Comparison of ENCODE assay signal across 7 mouse cellular contexts in the genomic region with DNA sequence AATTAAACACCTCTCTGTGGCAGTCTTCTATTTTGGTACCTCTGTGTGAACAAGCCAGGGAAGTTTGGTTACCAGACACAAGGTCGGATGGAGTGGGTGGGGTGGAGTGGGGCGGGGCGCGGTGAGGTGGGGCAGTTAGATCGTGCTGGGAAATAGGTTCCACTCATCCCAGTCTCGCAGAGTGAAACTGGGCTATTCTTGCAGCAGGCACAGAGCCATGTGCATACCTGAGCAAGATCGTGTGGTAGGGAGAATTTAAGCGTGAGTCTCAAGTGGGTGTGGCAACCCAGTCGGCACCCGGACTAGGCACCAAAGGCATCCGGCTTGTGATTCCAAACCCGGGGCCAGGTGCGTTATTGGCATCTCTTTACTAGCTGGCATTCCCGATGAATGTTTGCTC. TPM values are rescaled to one million over a fixed set of nuclear protein-coding genes. Genes with fewer than 3 reads are reported as not detected.
DNase-seq lines count a peak whose midpoint lies in the region; ATAC-seq lines count a peak whose summit lies in the region.

No protein-coding gene starts in this region.

- no peaks in the 10 kb centered on the region for H3K36me3 ChIP-seq in neural tube, embryonic 11.5 days (ENCODE audit: control insufficient read depth, insufficient read depth, low read length)
- no peaks in the 10 kb centered on the region for H3K36me3 ChIP-seq in heart, embryonic 16.5 days (ENCODE audit: control insufficient read depth, insufficient read depth)
- H3K36me3 ChIP-seq in liver, embryonic 16.5 days (ENCODE audit: control insufficient read depth, insufficient read depth) = no peaks in the 10 kb centered on the region
- H3K36me3 ChIP-seq in stomach, embryonic 16.5 days (ENCODE audit: control insufficient read depth, insufficient read depth, low read length) = no peaks in the 10 kb centered on the region

- 2% methylated on average over 14 of the region's 14 CpGs for WGBS in neural tube, embryonic 11.5 days
- 0% methylated on average over 14 of the region's 14 CpGs for WGBS in heart, embryonic 16.5 days
- under 1% methylated on average over 14 of the region's 14 CpGs for WGBS in liver, embryonic 16.5 days (ENCODE audit: insufficient replicate concordance)
- under 1% methylated on average over 14 of the region's 14 CpGs for WGBS in stomach, embryonic 16.5 days

- peak overlapping the region; percentile 81 for H3K4me2 ChIP-seq in neural tube, embryonic 11.5 days (ENCODE audit: low read depth)
- H3K4me2 ChIP-seq in heart, embryonic 16.5 days (ENCODE audit: low read depth, low read length) = peak overlapping the region; percentile 98
- H3K4me2 ChIP-seq in liver, embryonic 16.5 days (ENCODE audit: low read depth, low read length) = peak overlapping the region; percentile 100
- H3K4me2 ChIP-seq in stomach, embryonic 16.5 days (ENCODE audit: low read depth, low read length) = peak overlapping the region; percentile 99

- no peak overlapping the region for H3K27ac ChIP-seq in neural tube, embryonic 11.5 days (ENCODE audit: low read depth, low read length)
- H3K27ac ChIP-seq in heart, embryonic 16.5 days (ENCODE audit: low read length) = peak overlapping the region; percentile 61
- peak overlapping the region; percentile 91 for H3K27ac ChIP-seq in liver, embryonic 16.5 days (ENCODE audit: low read length)
- H3K27ac ChIP-seq in stomach, embryonic 16.5 days (ENCODE audit: low read length) = peak overlapping the region; percentile 90

- peaks cover 14% of the 10 kb centered on the region for H3K27me3 ChIP-seq in neural tube, embryonic 11.5 days (ENCODE audit: control insufficient read depth, insufficient read depth, low read length)
- H3K27me3 ChIP-seq in heart, embryonic 16.5 days (ENCODE audit: control insufficient read depth, insufficient read depth, low read length) = no peaks in the 10 kb centered on the region
- H3K27me3 ChIP-seq in liver, embryonic 16.5 days (ENCODE audit: control insufficient read depth, insufficient read depth, low read depth, low read length) = no peaks in the 10 kb centered on the region; the same call in 1 of the 2 replicates
- no peaks in the 10 kb centered on the region for H3K27me3 ChIP-seq in stomach, embryonic 16.5 days (ENCODE audit: control insufficient read depth, insufficient read depth, low read length)

- ATAC-seq in neural tube, embryonic 11.5 days (ENCODE audit: insufficient read depth, low FRiP score, low TSS enrichment) = no peak
- ATAC-seq in common myeloid progenitor, adult 5-6 weeks (replicated peaks; ENCODE audit: low read depth, poor library complexity, severe bottlenecking) = 0 out of 2 replicates have a peak, but pooled peaks have one; percentile 0
- peak; percentile 20; the same call in 1 of the 2 replicates for ATAC-seq in heart, embryonic 16.5 days (replicated peaks; ENCODE audit: extremely low read depth, insufficient read depth, low FRiP score)
- peak; percentile 56 for ATAC-seq in liver, embryonic 16.5 days (ENCODE audit: low read depth)
- ATAC-seq in stomach, embryonic 16.5 days (ENCODE audit: insufficient read depth, low FRiP score) = no peak; the same call in 1 of the 2 replicates

- H3K4me3 ChIP-seq in neural tube, embryonic 11.5 days (ENCODE audit: low read depth, low read length) = peak overlapping the region; percentile 49
- peak overlapping the region; percentile 90 for H3K4me3 ChIP-seq in heart, embryonic 16.5 days (ENCODE audit: low read length)
- H3K4me3 ChIP-seq in liver, embryonic 16.5 days (ENCODE audit: low read depth, low read length) = peak overlapping the region; percentile 95
- H3K4me3 ChIP-seq in stomach, embryonic 16.5 days (replicated peaks; ENCODE audit: low read length) = peak overlapping the region; percentile 87

- no peaks in the 10 kb centered on the region for H3K9me3 ChIP-seq in neural tube, embryonic 11.5 days (ENCODE audit: control insufficient read depth, low read length)
- no peaks in the 10 kb centered on the region for H3K9me3 ChIP-seq in heart, embryonic 16.5 days (replicated peaks; ENCODE audit: control insufficient read depth, low read length)
- H3K9me3 ChIP-seq in liver, embryonic 16.5 days (replicated peaks; ENCODE audit: control insufficient read depth, low read length) = no peaks in the 10 kb centered on the region
- no peaks in the 10 kb centered on the region for H3K9me3 ChIP-seq in stomach, embryonic 16.5 days (replicated peaks; ENCODE audit: control insufficient read depth, low read length)

- H3K4me1 ChIP-seq in neural tube, embryonic 11.5 days (ENCODE audit: control insufficient read depth, insufficient read depth, low read length) = no peaks in the 10 kb centered on the region; the same call in 1 of the 2 replicates
- H3K4me1 ChIP-seq in heart, embryonic 16.5 days (ENCODE audit: control insufficient read depth, insufficient read depth, low read length) = peaks cover 4% of the 10 kb centered on the region
- H3K4me1 ChIP-seq in liver, embryonic 16.5 days (ENCODE audit: control insufficient read depth, low read depth, low read length) = peaks cover 23% of the 10 kb centered on the region
- peaks cover 4% of the 10 kb centered on the region for H3K4me1 ChIP-seq in stomach, embryonic 16.5 days (ENCODE audit: control insufficient read depth, insufficient read depth, low read length)

- no peak overlapping the region; the same call in 1 of the 2 replicates for H3K9ac ChIP-seq in neural tube, embryonic 11.5 days (ENCODE audit: low read length)
- H3K9ac ChIP-seq in heart, embryonic 16.5 days (ENCODE audit: low read length) = peak overlapping the region; percentile 81
- H3K9ac ChIP-seq in liver, embryonic 16.5 days (ENCODE audit: low read depth, low read length) = peak overlapping the region; percentile 94
- peak overlapping the region; percentile 89 for H3K9ac ChIP-seq in stomach, embryonic 16.5 days (ENCODE audit: low read length)

- no peak for DNase-seq in neural tube, embryonic 11.5 days (ENCODE audit: low spot score)
- DNase-seq in neural tube, embryonic 10.5 days (ENCODE audit: extremely low spot score, low spot score) = no peak
- DNase-seq in B cell, adult 2 months = no peak

RNA-seq across cellular contexts. Expression of a gene that starts 0.5 kb away (rescaled TPM):
- 2.8 and 3.5 TPM in 2 replicates for polyA plus RNA-seq in neural tube, embryonic 11.5 days (2014; fragmentation: Nextera tagmentation; extraction: Ambion mirVana)
- 3.9 and 4.1 TPM in 2 replicates for total RNA-seq in common myeloid progenitor, adult 5-6 weeks (2017)
- polyA plus RNA-seq in heart, embryonic 16.5 days (2015; fragmentation: Nextera tagmentation; extraction: Ambion mirVana) = 4.3 and 5.8 TPM in 2 replicates
- 7.6 and 7.8 TPM in 2 replicates for polyA plus RNA-seq in liver, embryonic 16.5 days (2015; fragmentation: Nextera tagmentation; extraction: Ambion mirVana)
- polyA plus RNA-seq in stomach, embryonic 16.5 days (2015; fragmentation: Nextera tagmentation; extraction: Ambion mirVana) = 9.9 and 11.0 TPM in 2 replicates

RNA-seq across cellular contexts. Expression of a gene that starts 28.1 kb away (rescaled TPM):
- 0.20 and 1.4 TPM in 2 replicates for polyA plus RNA-seq in neural tube, embryonic 11.5 days (2014; fragmentation: Nextera tagmentation; extraction: Ambion mirVana)
- not detected in 2 replicates for total RNA-seq in common myeloid progenitor, adult 5-6 weeks (2017)
- 0.21 and 0.88 TPM in 2 replicates for polyA plus RNA-seq in heart, embryonic 16.5 days (2015; fragmentation: Nextera tagmentation; extraction: Ambion mirVana)
- polyA plus RNA-seq in liver, embryonic 16.5 days (2015; fragmentation: Nextera tagmentation; extraction: Ambion mirVana) = 0.40 and 1.6 TPM in 2 replicates
- polyA plus RNA-seq in stomach, embryonic 16.5 days (2015; fragmentation: Nextera tagmentation; extraction: Ambion mirVana) = 0.27 and 8.9 TPM in 2 replicates

RNA-seq across cellular contexts. Expression of a gene that starts 43.8 kb away (rescaled TPM):
- polyA plus RNA-seq in neural tube, embryonic 11.5 days (2014; fragmentation: Nextera tagmentation; extraction: Ambion mirVana) = 143 and 152 TPM in 2 replicates
- 104 and 110 TPM in 2 replicates for total RNA-seq in common myeloid progenitor, adult 5-6 weeks (2017)
- 64.6 and 73.4 TPM in 2 replicates for polyA plus RNA-seq in heart, embryonic 16.5 days (2015; fragmentation: Nextera tagmentation; extraction: Ambion mirVana)
- polyA plus RNA-seq in liver, embryonic 16.5 days (2015; fragmentation: Nextera tagmentation; extraction: Ambion mirVana) = 34.4 and 34.6 TPM in 2 replicates
- 86.3 and 86.9 TPM in 2 replicates for polyA plus RNA-seq in stomach, embryonic 16.5 days (2015; fragmentation: Nextera tagmentation; extraction: Ambion mirVana)

Comparison
In these comparisons a context has a peak if more than half of its experiments do, and no peak if none do; other contexts are left out.
1. ATAC-seq: peak in common myeloid progenitor, adult 5-6 weeks (single experiment), heart, embryonic 16.5 days (single experiment) and liver, embryonic 16.5 days (single experiment); none in neural tube, embryonic 11.5 days (single experiment) and stomach, embryonic 16.5 days (single experiment).
2. Peak in every context shown above with its lines, with median percentiles within 50 percentile points of each other: H3K4me2 ChIP-seq and H3K4me3 ChIP-seq.